In the genomic region with DNA sequence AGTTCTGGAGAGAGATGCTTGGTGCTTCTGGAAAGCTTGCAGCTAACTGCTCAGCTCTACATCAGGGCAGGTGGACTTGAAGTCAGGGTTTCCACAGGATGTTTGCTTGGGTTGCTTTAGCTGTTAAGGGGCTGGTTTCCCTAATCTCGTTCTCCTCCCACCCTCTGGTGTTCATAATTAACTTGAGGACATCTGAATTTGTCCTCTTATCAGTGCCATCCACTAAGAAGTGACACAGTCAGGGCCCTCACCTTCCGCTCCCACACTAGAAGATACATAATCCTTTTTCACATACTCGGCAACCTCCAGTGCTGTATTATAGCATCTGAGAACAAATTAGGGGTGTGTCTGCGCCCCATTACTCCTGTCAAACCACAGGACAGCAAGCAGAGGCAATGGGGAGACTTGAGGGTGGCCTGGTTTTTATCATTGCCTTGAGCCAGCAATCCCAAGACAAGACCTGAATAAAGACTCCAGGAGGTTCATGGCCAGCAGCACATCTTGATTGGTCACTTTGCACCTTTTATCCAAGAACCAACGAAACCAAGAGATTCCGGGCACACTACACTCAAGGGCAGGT, we compare ENCODE assay signal across 32 mouse cellular contexts. TPM values are rescaled to one million over a fixed set of nuclear protein-coding genes. Genes with fewer than 3 reads are reported as not detected.
DNase-seq lines count a peak whose midpoint lies in the region; ATAC-seq and TF ChIP-seq lines count a peak whose summit lies in the region.
"Had no signal": no experiment of that assay in that cellular context is flagged by ENCODE, and none has a peak within 500 bp of the region (broad histone marks: within the 10 kb centered on the region; RNA-seq: fewer than 3 reads in every experiment).

No protein-coding gene starts in this region.

- H3K9ac ChIP-seq in heart, embryonic 13.5 days = peak overlapping the region; percentile 77
- H3K9ac ChIP-seq in heart, adult 2 months (ENCODE audit: low read depth, low read length) = no peak overlapping the region
- no peak overlapping the region for H3K9ac ChIP-seq in midbrain, embryonic 11.5 days (ENCODE audit: low read length)
- no peak overlapping the region for H3K9ac ChIP-seq in liver, embryonic 11.5 days (ENCODE audit: low read depth, low read length)
- H3K9ac ChIP-seq: embryonic facial prominence, embryonic 12.5 days; forebrain, embryonic 15.5 days; liver, embryonic 14.5 days; neural tube, embryonic 12.5 days had no signal

- H3K79me2 ChIP-seq in heart, adult 2 months (replicated peaks; ENCODE audit: control insufficient read depth, insufficient read depth, low read length) = no peaks in the 10 kb centered on the region

- peaks cover 28% of the 10 kb centered on the region for H3K27me3 ChIP-seq in heart, embryonic 13.5 days (replicated peaks)
- H3K27me3 ChIP-seq in heart, adult 2 months (ENCODE audit: control insufficient read depth, insufficient read depth, low read length) = no peaks in the 10 kb centered on the region
- H3K27me3 ChIP-seq in midbrain, embryonic 11.5 days (ENCODE audit: control insufficient read depth, insufficient read depth, low read length) = peaks cover 12% of the 10 kb centered on the region
- H3K27me3 ChIP-seq in midbrain, embryonic 10.5 days (ENCODE audit: low read depth, poor library complexity, severe bottlenecking) = peaks cover 53% of the 10 kb centered on the region
- peaks cover 13% of the 10 kb centered on the region for H3K27me3 ChIP-seq in liver, embryonic 11.5 days (replicated peaks; ENCODE audit: control insufficient read depth, insufficient read depth, low read length)

- H3K4me1 ChIP-seq in heart, embryonic 13.5 days = peaks cover 99% of the 10 kb centered on the region
- peaks cover 16% of the 10 kb centered on the region for H3K4me1 ChIP-seq in heart, adult 2 months (ENCODE audit: control insufficient read depth, insufficient read depth, low read length)
- no peaks in the 10 kb centered on the region; the same call in 1 of the 2 replicates for H3K4me1 ChIP-seq in midbrain, embryonic 11.5 days (ENCODE audit: control insufficient read depth, insufficient read depth, low read length)
- H3K4me1 ChIP-seq in midbrain, embryonic 10.5 days = peaks cover 15% of the 10 kb centered on the region
- H3K4me1 ChIP-seq in liver, embryonic 11.5 days (replicated peaks; ENCODE audit: control insufficient read depth, insufficient read depth, low read length) = peaks cover 25% of the 10 kb centered on the region

- no peak for TF ChIP-seq CTCF in heart, adult 2 months (IDR thresholded peaks at IDR 0.05)

- H3K9me3 ChIP-seq in heart, embryonic 13.5 days = no peaks in the 10 kb centered on the region
- no peaks in the 10 kb centered on the region for H3K9me3 ChIP-seq in midbrain, embryonic 11.5 days (ENCODE audit: control insufficient read depth, low read length)
- H3K9me3 ChIP-seq in midbrain, embryonic 10.5 days (replicated peaks) = no peaks in the 10 kb centered on the region
- no peaks in the 10 kb centered on the region for H3K9me3 ChIP-seq in liver, embryonic 11.5 days (ENCODE audit: control insufficient read depth, low read length)
- H3K9me3 ChIP-seq: embryonic facial prominence, embryonic 12.5 days; forebrain, embryonic 10.5 days; forebrain, embryonic 15.5 days; hindbrain, embryonic 13.5 days; neural tube, embryonic 12.5 days had no signal

- ATAC-seq in heart, embryonic 13.5 days (ENCODE audit: extremely low read depth, insufficient number of reproducible peaks, low FRiP score, low TSS enrichment) = no peak
- no peak for ATAC-seq in midbrain, embryonic 11.5 days (ENCODE audit: low FRiP score)
- peak; percentile 18; the same call in 1 of the 2 replicates for ATAC-seq in megakaryocyte-erythroid progenitor cell, adult 5-6 weeks (replicated peaks; ENCODE audit: low FRiP score, low TSS enrichment, poor library complexity, severe bottlenecking)
- ATAC-seq in liver, embryonic 11.5 days (replicated peaks; ENCODE audit: low FRiP score) = no peak
- ATAC-seq: forebrain, embryonic 15.5 days; intestine, embryonic 16.5 days; midbrain, embryonic 16.5 days had no signal

- no peak overlapping the region for H3K4me2 ChIP-seq in heart, embryonic 13.5 days
- no peak overlapping the region for H3K4me2 ChIP-seq in midbrain, embryonic 11.5 days
- H3K4me2 ChIP-seq in liver, embryonic 11.5 days = no peak overlapping the region

- intact Hi-C loops in heart, adult 2 months (cut with DNase I) = no loop called here

- H3K4me3 ChIP-seq in heart, embryonic 13.5 days = no peak overlapping the region
- H3K4me3 ChIP-seq in heart, adult 2 months = no peak overlapping the region
- no peak overlapping the region for H3K4me3 ChIP-seq in midbrain, embryonic 11.5 days (ENCODE audit: low read depth, low read length)
- no peak overlapping the region for H3K4me3 ChIP-seq in midbrain, embryonic 10.5 days
- no peak overlapping the region for H3K4me3 ChIP-seq in liver, embryonic 11.5 days (ENCODE audit: low read depth, low read length)
- H3K4me3 ChIP-seq: neural tube, embryonic 12.5 days had no signal

- peak overlapping the region; percentile 53 for H3K27ac ChIP-seq in heart, embryonic 13.5 days (replicated peaks)
- H3K27ac ChIP-seq in heart, adult 2 months = no peak overlapping the region
- H3K27ac ChIP-seq in midbrain, embryonic 11.5 days (ENCODE audit: low read depth, low read length) = no peak overlapping the region
- no peak overlapping the region for H3K27ac ChIP-seq in midbrain, embryonic 10.5 days (replicated peaks)
- H3K27ac ChIP-seq in liver, embryonic 11.5 days (ENCODE audit: low read depth, low read length) = no peak overlapping the region
- H3K27ac ChIP-seq: embryonic facial prominence, embryonic 12.5 days; forebrain, embryonic 10.5 days; forebrain, embryonic 15.5 days; hindbrain, embryonic 13.5 days; kidney, postnatal 0 days; liver, embryonic 14.5 days; macrophage; neural tube, embryonic 12.5 days had no signal

- no peak for DNase-seq in heart, adult 2 months
- DNase-seq in midbrain, embryonic 11.5 days (ENCODE audit: low spot score, missing footprints) = peak; percentile 76
- no peak for DNase-seq in midbrain, embryonic 10.5 days (ENCODE audit: low spot score)
- no peak for DNase-seq in adrenal gland, adult 18-20 months (ENCODE audit: low spot score in 2 of 2)
- DNase-seq in liver, embryonic 11.5 days (ENCODE audit: low spot score) = no peak
- DNase-seq: adrenal gland, postnatal 25 days; B cell, adult 2 months; cerebellum, adult 11-12 months; cerebellum, adult 9-11 months; embryo, embryonic 11 days; gastrocnemius, postnatal 36 days; heart, postnatal 36 days; kidney, adult 8-10 months; kidney, postnatal 4 days; left cerebral cortex, postnatal 4 days; lung, adult 2 months; lung, postnatal 10 days; right cerebral cortex, adult 18-20 months; right cerebral cortex, postnatal 4 days; thymus, postnatal 4 days had no signal

- no peak; the same call in 1 of the 2 replicates for TF ChIP-seq POLR2A in heart, adult 2 months (IDR thresholded peaks at IDR 0.05; ENCODE audit: insufficient read depth, low read depth, low read length)

- peaks cover 55% of the 10 kb centered on the region for H3K36me3 ChIP-seq in heart, embryonic 13.5 days
- 0 out of 2 replicates have a peak, but pooled peaks cover 2% of the 10 kb centered on the region for H3K36me3 ChIP-seq in heart, adult 2 months (ENCODE audit: control insufficient read depth, insufficient read depth, low read length)
- peaks cover 6% of the 10 kb centered on the region; the same call in 1 of the 2 replicates for H3K36me3 ChIP-seq in midbrain, embryonic 11.5 days (ENCODE audit: control insufficient read depth, insufficient read depth, low read length)
- H3K36me3 ChIP-seq in midbrain, embryonic 10.5 days = peaks cover 33% of the 10 kb centered on the region
- peaks cover 7% of the 10 kb centered on the region for H3K36me3 ChIP-seq in liver, embryonic 11.5 days (ENCODE audit: control insufficient read depth, insufficient read depth, low read length)

- 51% methylated on average over 6 of the region's 6 CpGs for WGBS in heart, embryonic 13.5 days
- 58% methylated on average over 6 of the region's 6 CpGs for WGBS in heart, adult 2 months
- WGBS in midbrain, embryonic 11.5 days = 83% methylated on average over 6 of the region's 6 CpGs
- 82% methylated on average over 6 of the region's 6 CpGs for WGBS in midbrain, embryonic 10.5 days
- WGBS in liver, embryonic 11.5 days = 57% methylated on average over 6 of the region's 6 CpGs

- TF ChIP-seq EP300 in heart, adult 2 months (IDR thresholded peaks at IDR 0.05; ENCODE audit: insufficient read depth, low read depth, low read length) = no peak

RNA-seq across cellular contexts. Expression of a gene that starts 15.3 kb away (rescaled TPM):
- 25.6 and 28.2 TPM in 2 replicates for polyA plus RNA-seq in heart, embryonic 13.5 days (2015; fragmentation: Nextera tagmentation; extraction: Ambion mirVana)
- 10 to 100 TPM; 11.9 to 14.0 TPM for total RNA-seq in heart, adult 2 months (2021)
- 14.3 and 19.4 TPM in 2 replicates for polyA plus RNA-seq in heart, adult 2 months (2012; rRNA removed)
- 17.6 and 18.5 TPM in 2 replicates for polyA plus RNA-seq in midbrain, embryonic 11.5 days (2014; fragmentation: Nextera tagmentation; extraction: Ambion mirVana)
- 17.7 and 19.3 TPM in 2 replicates for polyA plus RNA-seq in midbrain, embryonic 10.5 days (2016; fragmentation: Nextera tagmentation; extraction: Ambion mirVana)
- 22.7 and 28.2 TPM in 2 replicates for total RNA-seq in megakaryocyte-erythroid progenitor cell, adult 5-6 weeks (2014; fragmentation: Nextera tagmentation)
- total RNA-seq in megakaryocyte-erythroid progenitor cell, adult 5-6 weeks (2017) = 13.9 and 19.2 TPM in 2 replicates
- total RNA-seq in adrenal gland, adult 18-20 months (2021) = 10 to 100 TPM; 22.0 to 27.1 TPM
- 17.3 and 17.8 TPM in 2 replicates for polyA plus RNA-seq in liver, embryonic 11.5 days (2014; fragmentation: Nextera tagmentation; extraction: Ambion mirVana)

RNA-seq across cellular contexts. Expression of a gene that starts 38.7 kb away (rescaled TPM):
- polyA plus RNA-seq in heart, embryonic 13.5 days (2015; fragmentation: Nextera tagmentation; extraction: Ambion mirVana) = 26.4 and 28.5 TPM in 2 replicates
- total RNA-seq in heart, adult 2 months (2021) = 10 to 100 TPM; 13.6 to 14.0 TPM
- 12.6 and 15.4 TPM in 2 replicates for polyA plus RNA-seq in heart, adult 2 months (2012; rRNA removed)
- 57.8 and 61.8 TPM in 2 replicates for polyA plus RNA-seq in midbrain, embryonic 11.5 days (2014; fragmentation: Nextera tagmentation; extraction: Ambion mirVana)
- polyA plus RNA-seq in midbrain, embryonic 10.5 days (2016; fragmentation: Nextera tagmentation; extraction: Ambion mirVana) = 20.4 and 31.6 TPM in 2 replicates
- total RNA-seq in megakaryocyte-erythroid progenitor cell, adult 5-6 weeks (2014; fragmentation: Nextera tagmentation) = 29.7 and 39.9 TPM in 2 replicates
- total RNA-seq in megakaryocyte-erythroid progenitor cell, adult 5-6 weeks (2017) = 238 and 296 TPM in 2 replicates
- 10 to 100 TPM; 13.3 to 17.6 TPM for total RNA-seq in adrenal gland, adult 18-20 months (2021)
- polyA plus RNA-seq in liver, embryonic 11.5 days (2014; fragmentation: Nextera tagmentation; extraction: Ambion mirVana) = 12.0 and 14.5 TPM in 2 replicates

RNA-seq across cellular contexts. Expression of a gene that starts 38.7 kb away (rescaled TPM):
- polyA plus RNA-seq in heart, embryonic 13.5 days (2015; fragmentation: Nextera tagmentation; extraction: Ambion mirVana) = 0.43 and 0.76 TPM in 2 replicates
- under 1 TPM in 1 of 2 experiments, not detected in 1; 0.07 TPM for total RNA-seq in heart, adult 2 months (2021)
- polyA plus RNA-seq in heart, adult 2 months (2012; rRNA removed) = 0.20 and 0.37 TPM in 2 replicates
- 0.45 and 0.62 TPM in 2 replicates for polyA plus RNA-seq in midbrain, embryonic 11.5 days (2014; fragmentation: Nextera tagmentation; extraction: Ambion mirVana)
- 0.25 and 0.26 TPM in 2 replicates for polyA plus RNA-seq in midbrain, embryonic 10.5 days (2016; fragmentation: Nextera tagmentation; extraction: Ambion mirVana)
- total RNA-seq in megakaryocyte-erythroid progenitor cell, adult 5-6 weeks (2014; fragmentation: Nextera tagmentation) = not detected in 2 replicates
- total RNA-seq in megakaryocyte-erythroid progenitor cell, adult 5-6 weeks (2017) = not detected in 2 replicates
- under 1 TPM; 0.06 to 0.10 TPM for total RNA-seq in adrenal gland, adult 18-20 months (2021)
- 0.23 and 0.38 TPM in 2 replicates for polyA plus RNA-seq in liver, embryonic 11.5 days (2014; fragmentation: Nextera tagmentation; extraction: Ambion mirVana)

RNA-seq across cellular contexts. Expression of a gene that starts 44.5 kb away (rescaled TPM):
- 14.4 and 14.9 TPM in 2 replicates for polyA plus RNA-seq in heart, embryonic 13.5 days (2015; fragmentation: Nextera tagmentation; extraction: Ambion mirVana)
- 1 to 10 TPM in 1 of 2 experiments, under 1 TPM in 1; 0.81 to 1.1 TPM for total RNA-seq in heart, adult 2 months (2021)
- 0.67 and 1.5 TPM in 2 replicates for polyA plus RNA-seq in heart, adult 2 months (2012; rRNA removed)
- polyA plus RNA-seq in midbrain, embryonic 11.5 days (2014; fragmentation: Nextera tagmentation; extraction: Ambion mirVana) = 99.9 and 101 TPM in 2 replicates
- 34.1 and 69.6 TPM in 2 replicates for polyA plus RNA-seq in midbrain, embryonic 10.5 days (2016; fragmentation: Nextera tagmentation; extraction: Ambion mirVana)
- total RNA-seq in megakaryocyte-erythroid progenitor cell, adult 5-6 weeks (2014; fragmentation: Nextera tagmentation) = 21.1 and 27.6 TPM in 2 replicates
- 6.3 and 6.5 TPM in 2 replicates for total RNA-seq in megakaryocyte-erythroid progenitor cell, adult 5-6 weeks (2017)
- 1 to 10 TPM; 5.8 to 6.0 TPM for total RNA-seq in adrenal gland, adult 18-20 months (2021)
- 6.3 and 6.9 TPM in 2 replicates for polyA plus RNA-seq in liver, embryonic 11.5 days (2014; fragmentation: Nextera tagmentation; extraction: Ambion mirVana)
- polyA plus RNA-seq: macrophage had no signal

RNA-seq across cellular contexts. Expression of a gene that starts 54.5 kb away (rescaled TPM):
- 151 and 166 TPM in 2 replicates for polyA plus RNA-seq in heart, embryonic 13.5 days (2015; fragmentation: Nextera tagmentation; extraction: Ambion mirVana)
- 100 to 1,000 TPM; 164 to 177 TPM for total RNA-seq in heart, adult 2 months (2021)
- polyA plus RNA-seq in heart, adult 2 months (2012; rRNA removed) = 182 and 190 TPM in 2 replicates
- polyA plus RNA-seq in midbrain, embryonic 11.5 days (2014; fragmentation: Nextera tagmentation; extraction: Ambion mirVana) = 354 and 381 TPM in 2 replicates
- polyA plus RNA-seq in midbrain, embryonic 10.5 days (2016; fragmentation: Nextera tagmentation; extraction: Ambion mirVana) = 274 and 296 TPM in 2 replicates
- total RNA-seq in megakaryocyte-erythroid progenitor cell, adult 5-6 weeks (2014; fragmentation: Nextera tagmentation) = 115 and 146 TPM in 2 replicates
- total RNA-seq in megakaryocyte-erythroid progenitor cell, adult 5-6 weeks (2017) = 101 and 108 TPM in 2 replicates
- total RNA-seq in adrenal gland, adult 18-20 months (2021) = 100 to 1,000 TPM; 171 to 177 TPM
- polyA plus RNA-seq in liver, embryonic 11.5 days (2014; fragmentation: Nextera tagmentation; extraction: Ambion mirVana) = 229 and 240 TPM in 2 replicates
